Mouse (Mus musculus) common myeloid progenitor, adult 5-6 weeks (primary cell): Measurements from ENCODE around the gene Rnf223. TPM values are rescaled to one million over a fixed set of nuclear protein-coding genes. Genes with fewer than 3 reads are reported as not detected.
"Not testable (repeated sequence)": the region's sequence is repeated elsewhere in the genome, so short reads cannot be mapped to it uniquely, and the experiment has no call there.

Experiments used
- ATAC-seq: replicated peaks from 2 replicates; pipeline ENCODE4 v1.8.0; 2016; ENCODE audit warnings: low read depth, mild to moderate bottlenecking, moderate TSS enrichment, inconsistent platforms; ENCODE audit not compliant: poor library complexity, severe bottlenecking
- total RNA-seq: library from RNA; stranded (forward); fragments of 200-1000, 187-1606 nt; gene quantifications from 2 replicates; pipeline ENCODE4 v1.2.3, GENCODE M21; 2017

Rnf223 gene
- total RNA-seq, 1 experiment from 2014 or later: 0.05 TPM

DNA sequence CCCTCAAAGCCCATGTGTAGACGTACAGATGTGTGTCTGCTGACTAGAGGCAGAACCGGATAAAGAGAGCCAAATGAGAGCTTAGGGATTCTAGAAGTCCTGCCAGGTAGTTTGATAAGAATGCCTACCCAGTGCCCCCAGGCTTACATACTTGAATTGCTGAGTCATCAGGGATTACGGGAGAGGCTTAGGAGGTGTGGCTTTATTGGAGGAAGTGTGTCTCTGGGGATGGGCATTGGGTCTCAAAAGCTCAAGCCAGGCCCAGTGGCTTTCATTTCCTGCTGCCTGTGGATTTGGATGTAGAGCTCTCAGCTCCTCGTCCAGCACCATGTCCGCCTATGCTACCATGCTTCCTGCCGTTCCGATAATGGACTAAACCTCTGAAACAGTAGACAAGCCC lies 3.5 kb upstream of the Rnf223 start:
- no peak for ATAC-seq

DNA sequence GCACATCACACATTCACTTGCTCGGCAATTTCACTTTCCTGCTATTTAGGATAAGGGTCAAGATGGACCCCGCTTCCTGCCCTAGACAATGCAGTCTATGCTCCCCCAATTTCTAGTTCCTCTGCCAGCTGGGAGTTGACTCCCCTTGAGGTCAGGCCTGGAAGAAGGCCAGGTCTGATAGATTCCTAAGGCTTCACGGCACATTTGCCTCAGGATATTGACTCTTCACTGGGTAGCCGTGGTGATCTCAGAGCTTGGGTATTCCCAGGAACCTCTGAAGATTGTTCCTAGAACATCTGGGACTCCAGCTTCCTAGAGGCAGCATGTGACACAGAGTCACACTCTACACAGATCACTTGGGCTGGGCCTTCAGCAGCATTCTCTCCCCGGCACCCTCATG lies 1.6 kb upstream of the Rnf223 start:
- no peak for ATAC-seq

DNA sequence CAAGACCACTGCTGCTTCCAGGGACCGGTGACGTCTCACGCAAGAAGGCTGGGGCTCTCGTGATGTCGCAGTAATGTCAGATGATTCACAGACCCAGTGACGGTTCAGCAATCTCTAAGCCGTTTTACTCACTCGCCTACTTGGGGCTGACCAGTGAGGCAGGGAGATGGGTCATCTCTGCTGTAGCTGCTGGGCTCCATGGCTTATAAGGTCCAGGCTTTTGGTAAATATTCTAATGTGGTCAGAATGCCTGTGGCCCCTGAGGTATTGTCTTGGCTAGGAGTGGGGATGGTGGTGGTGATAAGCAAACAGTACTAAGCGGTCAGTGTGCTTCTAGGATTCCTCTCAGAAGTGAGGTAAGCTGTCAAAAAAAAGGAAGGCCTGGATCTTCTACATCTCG lies 627 bp downstream of the Rnf223 start:
- no peak for ATAC-seq

DNA sequence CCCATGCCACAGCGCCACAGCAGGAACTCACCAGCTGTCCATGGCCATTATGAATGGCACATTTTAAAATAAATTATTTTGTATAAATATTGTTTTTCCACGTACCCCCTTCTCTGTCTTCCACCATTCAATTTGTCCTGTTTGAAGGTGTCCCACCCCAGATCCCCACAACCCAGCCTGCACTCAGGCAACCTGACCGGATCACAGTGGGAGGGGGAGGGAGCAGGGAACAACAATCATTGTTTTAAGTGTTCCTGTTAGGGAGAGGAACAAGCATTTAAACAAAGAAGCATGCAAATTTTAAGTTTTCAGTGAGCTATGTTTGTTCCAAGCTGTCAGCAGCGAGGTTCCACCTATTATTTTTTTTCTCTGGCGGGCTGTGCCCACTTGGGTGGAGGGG lies 3.0 kb downstream of the Rnf223 start:
- ATAC-seq: no peak

DNA sequence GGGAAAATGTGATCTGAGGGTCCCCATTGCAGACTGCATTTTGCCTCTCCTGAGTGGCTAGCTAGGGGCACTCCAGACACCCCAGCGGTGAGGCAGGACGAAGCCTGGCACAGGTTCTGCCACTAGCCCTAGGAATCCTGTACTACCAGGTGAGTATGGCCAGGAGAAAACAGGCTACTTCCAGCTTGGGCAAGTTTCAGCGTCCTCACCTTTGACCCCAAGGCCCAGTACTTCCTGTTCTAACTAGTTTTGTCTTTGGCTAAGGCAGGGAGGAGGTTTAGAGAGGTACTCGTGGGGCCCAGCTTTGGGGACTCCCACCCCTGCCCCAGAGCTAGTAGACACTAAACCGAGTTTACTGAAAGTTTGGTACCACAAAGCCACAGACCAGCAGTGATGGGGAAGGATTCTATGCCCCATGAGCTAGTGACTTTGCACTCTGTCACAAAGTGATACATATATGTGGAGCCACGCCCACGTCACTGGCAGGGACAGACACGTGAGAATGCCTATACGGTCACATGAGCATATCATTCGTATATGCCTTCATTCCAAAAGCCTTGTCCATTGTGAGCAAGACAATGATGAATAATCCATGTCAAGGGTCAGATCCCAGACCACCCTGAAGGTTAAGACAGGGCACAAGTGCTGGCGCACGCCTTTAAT lies 3.8 kb downstream of the Rnf223 start:
- ATAC-seq: 0 out of 2 replicates have a peak, but pooled peaks have one; percentile 15

DNA sequence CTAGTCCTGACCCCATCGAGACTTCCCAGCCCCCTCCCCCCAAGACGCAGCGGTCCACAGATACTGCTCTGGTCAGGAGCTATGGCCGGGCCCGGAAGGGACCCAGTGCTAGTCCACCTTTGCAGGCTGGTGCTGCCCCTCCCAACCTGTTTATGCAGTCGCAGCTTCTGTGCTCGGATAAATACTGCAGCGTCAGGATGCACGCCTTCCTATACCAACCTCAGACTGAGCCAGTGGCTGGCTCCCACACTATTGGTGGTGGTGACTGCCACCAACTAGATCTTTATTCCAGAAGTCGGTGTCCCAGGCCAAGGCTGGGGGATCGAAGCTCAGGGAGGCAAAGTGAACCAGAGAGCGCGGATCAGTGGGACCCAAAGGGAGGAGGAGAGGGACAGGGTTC lies 4.8 kb downstream of the Rnf223 start:
- no peak for ATAC-seq

DNA sequence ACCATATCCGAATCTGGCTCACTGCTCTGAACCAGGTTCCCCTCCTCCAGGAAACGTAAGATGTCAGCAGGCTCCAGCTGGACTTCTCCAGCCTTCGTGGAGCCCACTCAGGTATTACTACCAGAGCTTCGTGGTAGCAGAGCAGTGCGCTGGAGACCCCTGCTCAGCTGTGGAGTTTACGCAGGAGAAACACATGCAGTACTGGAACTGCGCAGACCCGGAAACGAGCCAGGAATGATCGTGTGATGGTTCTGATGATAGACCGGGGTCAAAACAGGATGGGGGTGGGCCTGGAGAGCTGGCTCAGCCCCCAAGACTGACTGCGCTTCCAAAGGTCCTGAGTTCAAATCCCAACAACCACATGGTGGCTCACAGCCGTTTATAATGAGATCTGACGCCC lies 5.5 kb downstream of the Rnf223 start:
- no peak for ATAC-seq

DNA sequence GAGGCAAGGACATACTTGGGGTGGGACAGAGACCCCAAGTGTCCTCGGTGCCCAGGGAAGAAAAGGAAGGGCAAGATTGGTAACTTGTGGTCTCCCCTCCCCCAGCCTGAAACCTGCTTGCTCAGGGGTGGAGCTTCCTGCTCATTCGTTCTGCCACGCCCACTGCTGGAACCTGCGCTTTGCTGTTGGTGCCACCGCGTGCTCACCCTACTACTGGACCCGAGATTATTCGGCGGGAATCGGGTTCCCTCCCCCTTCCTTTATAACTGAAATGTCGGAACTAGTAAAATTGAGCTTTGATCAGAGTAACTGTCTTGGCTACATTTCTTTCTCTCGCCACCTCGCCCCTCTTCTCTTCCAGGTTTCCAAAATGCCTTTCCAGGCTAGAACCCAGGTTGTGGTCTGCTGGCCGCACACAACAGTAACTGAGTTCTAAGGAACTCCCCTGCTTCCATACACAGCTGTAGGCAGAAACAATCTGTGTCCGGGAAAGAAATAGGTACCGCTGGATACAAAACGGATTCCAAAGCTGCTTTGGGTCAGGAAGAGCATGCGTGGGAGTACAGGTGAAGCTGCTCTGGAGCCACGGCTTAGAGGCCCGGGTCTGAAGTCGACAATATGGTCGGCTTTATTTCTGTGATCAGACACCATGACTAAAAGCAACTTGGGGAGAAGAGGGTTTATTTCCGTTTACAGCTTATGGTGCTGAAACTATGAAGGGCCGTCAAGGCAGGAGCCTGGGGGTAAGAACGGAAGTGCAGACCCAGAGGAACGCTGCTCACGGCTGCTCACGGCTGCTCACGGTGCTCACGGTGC lies 6.2 kb downstream of the Rnf223 start:
- ATAC-seq: no peak

DNA sequence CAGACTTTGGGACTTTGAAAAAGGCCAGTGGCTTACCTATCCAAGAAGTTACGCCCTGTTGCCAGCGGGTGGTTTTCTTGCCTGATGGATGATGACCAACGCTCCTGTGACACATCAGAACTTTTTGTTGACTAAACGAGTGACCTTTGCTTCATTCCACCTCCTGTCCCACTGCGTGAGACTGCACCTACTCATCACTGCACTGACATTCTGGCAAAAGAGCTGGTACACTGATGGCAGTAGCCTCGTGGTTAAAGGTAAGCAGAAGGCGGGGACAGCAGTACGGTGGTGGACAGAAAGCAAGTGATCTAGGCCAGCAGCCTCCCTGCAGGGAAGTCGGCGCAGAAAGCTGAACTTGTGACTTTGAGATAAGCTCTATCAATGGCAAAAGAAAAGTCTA lies 20.6 kb downstream of the Rnf223 start:
- ATAC-seq: not testable (repeated sequence)

DNA sequence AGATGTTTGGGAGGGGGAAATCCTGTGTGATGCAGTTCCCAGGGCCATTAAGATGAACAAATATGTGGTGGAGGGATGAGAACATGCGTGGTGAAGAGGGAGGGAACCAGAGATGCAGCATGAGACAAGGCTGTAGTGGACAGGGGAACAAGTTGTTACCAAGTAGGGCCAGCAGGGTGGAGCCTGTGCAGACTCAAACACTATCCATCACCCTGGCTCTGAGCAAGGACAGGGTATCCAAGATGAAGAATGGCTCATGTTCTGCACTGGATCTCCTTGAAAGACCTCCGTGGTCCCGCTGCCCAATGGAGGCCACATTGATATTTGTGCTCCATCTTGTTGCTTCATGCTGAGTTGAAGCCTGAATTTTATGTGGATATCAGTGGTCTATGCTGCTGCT lies 24.5 kb downstream of the Rnf223 start:
- ATAC-seq: no peak

DNA sequence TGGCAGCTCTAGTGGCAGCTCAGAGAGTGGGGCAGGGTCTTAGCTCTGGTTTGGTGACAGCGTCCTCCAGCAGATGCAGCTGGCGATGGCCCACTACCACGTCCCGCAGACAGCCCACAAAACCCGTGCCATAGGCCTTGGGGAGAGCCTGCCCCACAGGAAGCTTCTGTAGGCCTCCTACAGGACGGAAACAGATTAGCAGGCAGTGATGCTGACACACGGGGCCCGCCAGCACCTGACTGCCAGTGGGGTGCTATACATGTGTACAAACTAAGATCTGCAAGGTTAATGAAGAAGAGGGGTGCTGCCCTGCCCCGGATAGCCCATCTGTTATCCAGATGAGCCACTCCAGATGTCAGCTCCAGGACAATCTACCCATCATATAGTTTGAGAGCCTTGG lies 36.2 kb downstream of the Rnf223 start:
- ATAC-seq: peak; percentile 87; the same call in 1 of the 2 replicates

DNA sequence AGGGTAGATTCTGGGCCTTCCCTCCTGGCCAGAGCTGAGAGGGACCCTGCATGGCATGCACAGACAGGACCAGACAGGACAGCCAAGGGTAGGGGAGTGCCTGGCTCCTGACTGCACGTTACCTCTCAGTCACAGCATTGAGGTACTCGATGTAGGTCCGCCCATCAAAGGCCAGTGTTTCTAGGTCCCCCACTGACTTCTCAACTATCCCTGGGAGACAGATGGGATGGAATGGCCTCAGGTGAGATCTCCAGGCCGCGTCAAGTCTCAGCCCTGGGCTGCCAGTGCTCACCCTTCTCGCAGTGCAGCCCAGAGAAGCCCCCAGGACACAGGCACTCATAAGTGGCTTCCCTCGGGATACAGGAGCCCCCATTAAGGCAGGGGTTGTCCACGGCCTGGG lies 38.3 kb downstream of the Rnf223 start:
- no peak for ATAC-seq

DNA sequence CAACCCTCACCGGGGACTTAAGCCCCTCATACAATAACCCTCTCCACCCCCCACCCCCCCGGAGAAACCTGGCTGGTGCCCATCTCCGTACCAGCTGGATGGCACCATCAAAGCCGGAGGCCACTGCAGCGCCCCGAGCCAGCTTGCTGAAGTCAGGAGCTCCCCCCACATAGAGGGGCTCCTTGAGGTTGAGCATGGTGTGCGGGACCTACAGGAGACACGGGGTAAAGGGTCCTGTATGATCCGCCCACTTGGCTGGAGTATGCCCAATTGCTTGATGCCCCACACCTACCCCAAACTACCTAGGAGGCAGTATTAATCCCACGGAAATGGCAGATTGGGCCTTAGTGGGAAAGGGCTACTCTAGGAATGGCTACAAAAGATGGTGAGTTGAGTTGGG lies 38.8 kb downstream of the Rnf223 start:
- ATAC-seq: no peak

DNA sequence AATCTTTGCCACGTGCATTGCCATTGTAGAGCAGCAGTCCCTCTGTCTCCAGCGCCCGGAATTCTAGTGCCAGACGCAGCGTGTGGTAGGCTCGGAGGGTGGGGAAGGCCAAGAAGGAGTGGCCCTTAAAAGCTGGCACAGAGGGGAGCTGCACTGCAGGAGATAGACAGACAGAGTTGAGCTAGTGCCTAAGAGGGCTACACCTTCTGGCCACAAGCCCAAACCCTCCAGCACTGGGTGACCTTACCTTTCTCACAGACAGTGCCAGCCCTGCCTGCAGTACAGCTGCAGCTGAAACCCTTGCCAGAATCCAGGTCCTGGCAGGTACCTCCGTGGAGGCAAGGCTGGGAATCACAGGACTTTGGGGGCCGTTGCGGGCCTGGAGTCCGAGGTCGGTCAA lies 41.5 kb downstream of the Rnf223 start:
- no peak for ATAC-seq

DNA sequence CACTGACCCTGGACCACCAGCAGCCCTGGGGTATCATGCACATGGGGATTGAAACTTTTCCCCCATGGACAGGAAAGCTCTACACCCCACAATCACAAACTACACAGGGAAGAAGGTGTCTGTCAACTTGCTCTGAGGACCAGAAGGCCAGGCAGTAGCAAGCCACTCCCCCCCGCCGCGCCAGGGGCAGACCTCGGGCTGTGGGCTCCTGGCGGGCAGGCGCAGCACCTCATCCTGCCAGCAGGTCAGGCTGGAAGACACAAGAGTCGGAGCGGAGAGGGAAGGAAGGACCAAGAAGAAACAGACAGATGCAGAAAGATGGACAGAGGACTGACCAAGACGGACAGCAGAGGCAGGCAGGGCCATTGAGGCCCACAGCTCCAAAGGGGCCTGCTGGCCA lies 47.3 kb downstream of the Rnf223 start:
- ATAC-seq: no peak

Other genes with a start within 250 kb of the Rnf223 start
- gene Pusl1, start 238.7 kb upstream of the Rnf223 start, total RNA-seq: 18.1 and 39.2 TPM in 2 replicates
- gene Acap3, start 238.7 kb upstream of the Rnf223 start, total RNA-seq: 18.0 and 20.1 TPM in 2 replicates
- 91.5 and 103 TPM in 2 replicates for gene Ube2j2, start 186.7 kb upstream of the Rnf223 start, total RNA-seq
- gene C1qtnf12, start 168.2 kb upstream of the Rnf223 start, total RNA-seq: 70.8 and 78.2 TPM in 2 replicates
- gene B3galt6, start 137.9 kb upstream of the Rnf223 start, total RNA-seq: 7.5 and 9.0 TPM in 2 replicates
- 125 and 157 TPM in 2 replicates for gene Sdf4, start 137.6 kb upstream of the Rnf223 start, total RNA-seq
- gene Tnfrsf4, start 116.7 kb upstream of the Rnf223 start, total RNA-seq: not detected in 2 replicates
- 6.1 and 9.8 TPM in 2 replicates for gene Tnfrsf18, start 104.3 kb upstream of the Rnf223 start, total RNA-seq
- not detected in 2 replicates for gene Ttll10, start 71.1 kb upstream of the Rnf223 start, total RNA-seq
- gene 9430015G10Rik, start 20.5 kb upstream of the Rnf223 start, total RNA-seq: 34.1 and 42.2 TPM in 2 replicates
- 1.5 and 2.0 TPM in 2 replicates for gene Agrn, start 67.0 kb downstream of the Rnf223 start, total RNA-seq
- gene Isg15, start 70.3 kb downstream of the Rnf223 start, total RNA-seq: 3.7 TPM in 1 of 2 replicates, not detected in the other
- gene AW011738, start 72.8 kb downstream of the Rnf223 start, total RNA-seq: 0.18 and 3.1 TPM in 2 replicates
- 0.09 TPM in 1 of 2 replicates, not detected in the other for gene Perm1, start 85.4 kb downstream of the Rnf223 start, total RNA-seq
- 12.9 and 16.8 TPM in 2 replicates for gene Plekhn1, start 104.3 kb downstream of the Rnf223 start, total RNA-seq
- gene Noc2l, start 105.5 kb downstream of the Rnf223 start, total RNA-seq: 141 and 157 TPM in 2 replicates
- gene Samd11, start 125.1 kb downstream of the Rnf223 start, total RNA-seq: 0.10 and 0.82 TPM in 2 replicates
- gene Vmn2r-ps159, start 200.6 kb downstream of the Rnf223 start, total RNA-seq: not detected in 2 replicates